Mouse (Mus musculus): ENCODE data around the gene Zfp335. TPM values are rescaled to one million over a fixed set of nuclear protein-coding genes. Genes with fewer than 3 reads are reported as not detected.
A peak's percentile ranks its signal among the peaks of the same experiment; 100 is the strongest.

The Zfp335 gene
- 12.1 and 16.3 TPM in 2 replicates for polyA plus RNA-seq (2014; fragmentation: Nextera tagmentation; extraction: Ambion mirVana)

DNA sequence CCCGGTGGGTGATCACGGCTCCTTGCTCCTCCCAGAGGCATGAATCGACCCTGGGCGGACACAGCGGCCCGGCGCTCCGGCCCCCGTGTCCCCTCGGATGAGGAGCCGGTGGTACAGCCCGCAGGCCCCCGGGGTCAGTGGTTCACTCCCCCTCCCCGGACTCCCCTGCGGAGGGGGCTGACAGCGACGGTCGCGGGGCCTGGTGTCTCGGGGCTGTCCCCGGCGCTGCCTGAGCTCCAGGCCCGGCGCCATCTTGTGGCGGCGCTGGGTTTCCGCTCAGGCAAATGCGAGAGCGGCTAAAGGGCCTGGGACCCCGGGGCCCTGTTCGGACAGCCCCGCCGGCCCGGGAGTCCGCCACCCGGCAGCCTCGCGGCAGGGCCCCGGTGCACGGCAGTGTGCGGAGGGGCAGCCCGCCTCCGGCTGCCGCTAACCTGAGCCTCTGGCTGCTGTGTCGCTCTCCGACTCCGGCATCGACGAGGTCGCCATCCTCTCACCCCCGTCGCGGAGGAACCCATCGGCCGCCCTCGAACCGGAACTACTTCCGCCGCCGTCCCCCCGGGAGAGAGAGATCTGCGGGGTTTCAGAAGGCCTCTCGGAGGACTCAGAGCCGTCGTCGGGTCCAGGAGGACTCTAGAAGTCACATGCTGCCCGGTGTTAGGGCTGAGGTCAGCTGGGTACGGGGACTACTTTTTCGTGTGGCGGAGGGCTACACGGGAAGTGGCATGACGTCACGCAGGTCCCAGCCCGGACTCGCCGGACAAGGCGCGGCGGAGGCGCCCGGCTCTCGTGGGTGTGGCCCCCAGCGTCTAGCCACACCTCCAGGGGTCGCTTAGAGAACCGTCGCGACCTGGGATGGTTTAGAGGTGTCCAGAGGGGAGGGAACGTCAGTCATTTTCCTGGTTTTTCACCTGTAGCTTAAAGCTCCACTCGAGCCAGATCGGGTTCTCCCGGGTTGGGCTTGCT lies at the start of gene Zfp335:
TSS of gene Zfp335 (minus strand) at position 672 of the 963 bp plus-strand sequence.
- Histone ChIP-seq H3K4me1 (ENCODE audit: control insufficient read depth, insufficient read depth, low read length) (peaks cover 14% of the 10 kb centered on the region), H3K9me3 (ENCODE audit: control insufficient read depth, low read length) (peaks cover under 1% of the 10 kb centered on the region; the same call in 1 of the 2 replicates), H3K4me3 (ENCODE audit: low read depth, low read length) (peak within 1 kb of the TSS; percentile 82), H3K36me3 (ENCODE audit: control insufficient read depth, insufficient read depth, low read length) (peaks cover 28% of the 10 kb centered on the region), H3K27me3 (ENCODE audit: control insufficient read depth, insufficient read depth, low read length) (no peaks in the 10 kb centered on the region), H3K9ac (ENCODE audit: low read length) (peak within 1 kb of the TSS; percentile 97), H3K4me2 (ENCODE audit: low read depth, severe bottlenecking) (peak within 1 kb of the TSS; percentile 72), H3K27ac (replicated peaks; ENCODE audit: low read depth, low read length) (peak within 1 kb of the TSS; percentile 99)
- WGBS: 0% methylated on average over 85 of the region's 91 CpGs
- ATAC-seq (ENCODE audit: insufficient number of reproducible peaks, low FRiP score, low TSS enrichment, low read depth) (peak; percentile 88), DNase-seq (ENCODE audit: low spot score) (peak; percentile 94)

DNA sequence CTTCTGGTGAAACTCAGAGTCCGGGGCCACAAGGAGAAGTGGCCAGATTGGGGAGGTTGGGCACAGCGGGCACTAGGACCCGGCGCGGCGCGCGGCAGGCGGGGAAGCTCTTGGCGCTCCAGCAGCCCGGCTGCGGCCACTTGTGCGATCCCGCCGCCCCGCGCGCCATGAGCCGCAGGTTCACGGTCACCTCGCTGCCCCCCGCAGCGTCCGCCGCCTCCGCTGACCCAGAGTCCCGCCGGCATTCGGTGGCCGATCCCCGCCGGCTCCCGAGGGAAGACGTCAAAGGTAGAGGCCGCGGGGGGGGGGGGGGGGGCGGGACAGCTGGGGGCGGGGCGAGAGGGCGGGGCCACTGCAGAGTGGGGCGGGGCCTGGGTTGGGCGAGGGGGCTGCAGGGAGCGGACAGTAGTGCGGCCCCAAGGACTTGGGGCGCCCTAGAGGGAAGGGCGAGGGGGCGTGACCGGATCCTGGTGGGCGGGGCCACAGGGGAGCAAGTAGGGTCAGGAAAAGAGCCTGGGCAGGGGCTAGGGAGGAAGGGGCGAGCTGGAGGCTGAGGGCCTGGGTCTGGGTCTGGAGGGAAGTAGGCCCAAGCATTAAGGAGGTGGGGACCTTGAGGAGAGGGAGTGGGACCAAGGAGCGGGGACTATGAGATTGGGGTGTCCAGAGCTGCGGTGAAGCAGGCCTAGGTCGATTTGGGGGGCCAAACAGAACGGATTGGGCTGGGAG lies 49.3 kb upstream of the Zfp335 start, which contains the start of gene Slc12a5:
TSS of gene Slc12a5 (plus strand) at position 87 of the 726 bp plus-strand sequence.
- ATAC-seq (ENCODE audit: insufficient number of reproducible peaks, low FRiP score, low TSS enrichment, low read depth) (peak; percentile 83), DNase-seq (ENCODE audit: low spot score) (peak; percentile 82)
- peak within 1 kb of the TSS; percentile 55; the same call in 1 of the 2 replicates for H3K9ac ChIP-seq (ENCODE audit: low read length)
- H3K4me2 ChIP-seq (ENCODE audit: low read depth, severe bottlenecking): peak within 1 kb of the TSS; percentile 42
- peak within 1 kb of the TSS; percentile 56 for H3K4me3 ChIP-seq (ENCODE audit: low read depth, low read length)
- no peaks in the 10 kb centered on the region for H3K9me3 ChIP-seq (ENCODE audit: control insufficient read depth, low read length)
- H3K27me3 ChIP-seq (ENCODE audit: control insufficient read depth, insufficient read depth, low read length): 0 out of 2 replicates have a peak, but pooled peaks cover 3% of the 10 kb centered on the region
- WGBS: 2% methylated on average over 37 of the region's 54 CpGs
- H3K4me1 ChIP-seq (ENCODE audit: control insufficient read depth, insufficient read depth, low read length): no peaks in the 10 kb centered on the region
- H3K27ac ChIP-seq (replicated peaks; ENCODE audit: low read depth, low read length): no peak within 1 kb of the TSS
- H3K36me3 ChIP-seq (ENCODE audit: control insufficient read depth, insufficient read depth, low read length): no peaks in the 10 kb centered on the region

DNA sequence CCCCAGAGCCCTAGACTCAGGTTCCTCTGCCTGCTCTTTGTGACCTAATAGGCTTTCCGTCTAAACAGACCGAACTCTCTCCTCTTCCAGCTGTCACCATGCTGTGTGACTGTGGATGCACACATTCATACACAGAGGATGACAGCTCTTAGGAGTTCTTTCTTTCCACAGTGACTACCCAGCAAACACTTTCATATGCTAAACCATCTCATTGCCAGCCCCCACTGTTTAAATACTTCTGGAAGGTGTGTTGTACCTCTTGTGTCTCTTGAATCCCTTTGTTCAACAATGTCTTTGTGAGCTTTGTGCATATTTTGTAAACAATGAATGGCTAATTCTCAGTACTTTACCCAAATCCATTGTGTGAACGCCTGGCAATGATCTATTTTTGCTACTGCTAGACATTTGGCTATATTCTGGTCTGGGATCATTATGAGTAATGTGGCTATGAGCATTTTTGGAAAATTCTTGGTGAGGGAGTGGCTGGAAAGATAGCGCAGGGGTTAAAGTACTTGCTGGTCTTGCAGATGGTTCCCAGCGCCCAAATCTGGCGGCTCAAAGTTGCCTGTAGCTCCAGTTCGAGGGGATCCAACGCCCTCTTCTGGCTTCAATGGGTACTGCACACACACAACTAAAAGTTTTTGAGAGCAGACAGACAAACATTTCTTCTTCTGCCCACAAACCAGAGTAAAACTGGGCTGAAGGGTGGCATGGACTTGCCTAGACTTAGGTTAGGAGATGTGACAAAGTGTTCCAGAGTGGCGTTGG lies 46.2 kb upstream of the Zfp335 start:
- H3K4me3 ChIP-seq (ENCODE audit: low read depth, low read length): no peak overlapping the region
- WGBS: 71% methylated on average over 9 of the region's 9 CpGs
- 0 out of 2 replicates have a peak, but pooled peaks cover 3% of the 10 kb centered on the region for H3K27me3 ChIP-seq (ENCODE audit: control insufficient read depth, insufficient read depth, low read length)
- H3K4me2 ChIP-seq (ENCODE audit: low read depth, severe bottlenecking): no peak overlapping the region
- H3K9ac ChIP-seq (ENCODE audit: low read length): no peak overlapping the region
- ATAC-seq (ENCODE audit: insufficient number of reproducible peaks, low FRiP score, low TSS enrichment, low read depth) (no peak), DNase-seq (ENCODE audit: low spot score) (no peak)
- H3K9me3 ChIP-seq (ENCODE audit: control insufficient read depth, low read length): no peaks in the 10 kb centered on the region
- H3K27ac ChIP-seq (replicated peaks; ENCODE audit: low read depth, low read length): no peak overlapping the region
- H3K4me1 ChIP-seq (ENCODE audit: control insufficient read depth, insufficient read depth, low read length): no peaks in the 10 kb centered on the region
- no peaks in the 10 kb centered on the region for H3K36me3 ChIP-seq (ENCODE audit: control insufficient read depth, insufficient read depth, low read length)

DNA sequence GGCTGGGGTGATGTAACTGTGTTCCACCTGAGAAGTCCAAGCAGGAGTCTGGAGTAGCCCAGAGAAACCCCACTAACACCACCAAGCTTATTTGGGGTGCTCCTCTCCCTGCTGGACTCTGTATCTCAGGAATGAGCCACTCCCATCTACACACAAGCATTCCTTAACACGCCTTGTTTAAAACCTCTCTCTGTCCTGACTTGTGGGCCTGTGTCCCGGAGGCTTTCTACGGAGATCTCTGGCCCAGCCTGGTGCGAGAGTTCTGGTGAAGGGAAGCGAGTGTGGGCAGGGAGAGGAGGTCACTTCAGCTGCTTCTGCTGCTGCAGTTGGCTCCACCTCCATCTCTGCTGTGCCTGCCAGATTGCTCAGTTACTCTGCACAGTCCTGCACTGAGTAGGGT lies 44.6 kb upstream of the Zfp335 start:
- H3K4me1 ChIP-seq (ENCODE audit: control insufficient read depth, insufficient read depth, low read length): no peaks in the 10 kb centered on the region
- ATAC-seq (ENCODE audit: insufficient number of reproducible peaks, low FRiP score, low TSS enrichment, low read depth): no peak
- no peak overlapping the region for H3K4me2 ChIP-seq (ENCODE audit: low read depth, severe bottlenecking)
- peaks cover 13% of the 10 kb centered on the region for H3K27me3 ChIP-seq (ENCODE audit: control insufficient read depth, insufficient read depth, low read length)
- H3K4me3 ChIP-seq (ENCODE audit: low read depth, low read length): no peak overlapping the region
- no peaks in the 10 kb centered on the region for H3K9me3 ChIP-seq (ENCODE audit: control insufficient read depth, low read length)
- no peak for DNase-seq (ENCODE audit: low spot score)
- no peaks in the 10 kb centered on the region for H3K36me3 ChIP-seq (ENCODE audit: control insufficient read depth, insufficient read depth, low read length)
- H3K27ac ChIP-seq (replicated peaks; ENCODE audit: low read depth, low read length): no peak overlapping the region
- H3K9ac ChIP-seq (ENCODE audit: low read length): no peak overlapping the region
- 63% methylated on average over 5 of the region's 5 CpGs for WGBS

DNA sequence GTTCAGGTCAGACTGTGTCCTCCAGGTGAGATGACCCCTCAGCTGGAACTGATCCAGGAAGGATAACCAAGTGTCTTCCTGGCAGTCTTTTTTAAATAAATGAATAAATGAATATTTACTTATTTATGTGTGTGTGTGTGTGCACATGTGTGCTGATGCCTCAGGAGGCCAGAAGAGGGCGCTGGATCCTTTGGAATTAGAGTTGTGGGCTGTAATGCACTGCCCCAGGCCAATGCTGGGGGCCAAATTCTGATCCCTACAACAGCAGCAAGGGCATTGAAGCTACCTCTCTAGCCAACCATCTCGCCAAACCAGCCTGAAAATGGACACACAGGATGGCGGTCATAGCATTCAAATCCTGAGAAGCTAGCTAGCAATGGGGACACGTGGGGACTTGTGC lies 44.2 kb upstream of the Zfp335 start:
- Histone ChIP-seq H3K27ac (replicated peaks; ENCODE audit: low read depth, low read length) (no peak overlapping the region), H3K27me3 (ENCODE audit: control insufficient read depth, insufficient read depth, low read length) (peaks cover 18% of the 10 kb centered on the region), H3K9ac (ENCODE audit: low read length) (no peak overlapping the region), H3K36me3 (ENCODE audit: control insufficient read depth, insufficient read depth, low read length) (no peaks in the 10 kb centered on the region), H3K4me3 (ENCODE audit: low read depth, low read length) (no peak overlapping the region), H3K4me1 (ENCODE audit: control insufficient read depth, insufficient read depth, low read length) (no peaks in the 10 kb centered on the region), H3K9me3 (ENCODE audit: control insufficient read depth, low read length) (no peaks in the 10 kb centered on the region), H3K4me2 (ENCODE audit: low read depth, severe bottlenecking) (no peak overlapping the region)
- WGBS: 71% methylated on average over 4 of the region's 4 CpGs
- ATAC-seq (ENCODE audit: insufficient number of reproducible peaks, low FRiP score, low TSS enrichment, low read depth): no peak
- no peak for DNase-seq (ENCODE audit: low spot score)

DNA sequence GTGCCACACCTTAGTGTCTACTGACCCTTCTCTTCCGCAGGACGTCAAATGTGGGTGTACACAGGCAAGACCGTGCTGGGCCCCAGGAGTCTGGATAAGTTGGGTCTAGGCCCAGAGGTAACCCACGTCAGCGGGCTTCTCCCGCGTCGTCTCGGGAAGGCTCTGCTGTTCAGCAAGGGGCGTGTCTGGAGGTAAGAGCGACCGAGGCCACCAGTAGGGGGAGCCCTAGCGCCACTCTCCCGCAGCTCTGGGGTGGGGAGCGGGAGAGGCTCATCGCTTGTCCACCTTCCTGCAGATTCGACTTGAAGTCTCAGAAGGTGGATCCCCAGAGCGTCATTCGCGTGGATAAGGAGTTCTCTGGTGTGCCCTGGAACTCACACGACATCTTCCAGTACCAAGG lies 41.7 kb upstream of the Zfp335 start:
- ATAC-seq (ENCODE audit: insufficient number of reproducible peaks, low FRiP score, low TSS enrichment, low read depth) (no peak), DNase-seq (ENCODE audit: low spot score) (peak; percentile 93)
- Histone ChIP-seq H3K27me3 (ENCODE audit: control insufficient read depth, insufficient read depth, low read length) (peaks cover 43% of the 10 kb centered on the region), H3K4me3 (ENCODE audit: low read depth, low read length) (no peak overlapping the region), H3K36me3 (ENCODE audit: control insufficient read depth, insufficient read depth, low read length) (no peaks in the 10 kb centered on the region), H3K4me2 (ENCODE audit: low read depth, severe bottlenecking) (no peak overlapping the region), H3K4me1 (ENCODE audit: control insufficient read depth, insufficient read depth, low read length) (peaks cover 5% of the 10 kb centered on the region; the same call in 1 of the 2 replicates), H3K9me3 (ENCODE audit: control insufficient read depth, low read length) (no peaks in the 10 kb centered on the region), H3K27ac (replicated peaks; ENCODE audit: low read depth, low read length) (no peak overlapping the region), H3K9ac (ENCODE audit: low read length) (no peak overlapping the region)
- WGBS: 1% methylated on average over 21 of the region's 21 CpGs

DNA sequence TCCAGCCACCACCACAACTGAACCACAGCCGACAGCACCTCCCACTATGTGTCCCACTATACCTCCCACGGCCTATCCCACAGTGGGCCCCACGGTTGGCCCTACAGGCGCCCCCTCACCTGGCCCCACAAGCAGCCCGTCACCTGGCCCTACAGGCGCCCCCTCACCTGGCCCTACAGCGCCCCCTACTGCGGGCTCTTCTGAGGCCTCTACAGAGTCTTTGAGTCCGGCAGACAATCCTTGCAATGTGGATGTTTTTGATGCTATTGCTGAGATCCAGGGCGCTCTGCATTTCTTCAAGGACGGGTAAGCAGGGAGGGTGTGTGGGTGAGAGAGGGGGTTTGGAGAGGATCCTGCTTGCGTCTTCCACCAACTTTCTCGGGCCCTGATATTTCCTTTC lies 40.9 kb upstream of the Zfp335 start:
- Histone ChIP-seq H3K36me3 (ENCODE audit: control insufficient read depth, insufficient read depth, low read length) (no peaks in the 10 kb centered on the region), H3K4me3 (ENCODE audit: low read depth, low read length) (no peak overlapping the region), H3K27me3 (ENCODE audit: control insufficient read depth, insufficient read depth, low read length) (peaks cover 47% of the 10 kb centered on the region), H3K9me3 (ENCODE audit: control insufficient read depth, low read length) (no peaks in the 10 kb centered on the region), H3K4me1 (ENCODE audit: control insufficient read depth, insufficient read depth, low read length) (peaks cover 5% of the 10 kb centered on the region; the same call in 1 of the 2 replicates), H3K27ac (replicated peaks; ENCODE audit: low read depth, low read length) (no peak overlapping the region), H3K9ac (ENCODE audit: low read length) (no peak overlapping the region), H3K4me2 (ENCODE audit: low read depth, severe bottlenecking) (no peak overlapping the region)
- WGBS: 43% methylated on average over 13 of the region's 13 CpGs
- no peak for DNase-seq (ENCODE audit: low spot score)
- ATAC-seq (ENCODE audit: insufficient number of reproducible peaks, low FRiP score, low TSS enrichment, low read depth): no peak

DNA sequence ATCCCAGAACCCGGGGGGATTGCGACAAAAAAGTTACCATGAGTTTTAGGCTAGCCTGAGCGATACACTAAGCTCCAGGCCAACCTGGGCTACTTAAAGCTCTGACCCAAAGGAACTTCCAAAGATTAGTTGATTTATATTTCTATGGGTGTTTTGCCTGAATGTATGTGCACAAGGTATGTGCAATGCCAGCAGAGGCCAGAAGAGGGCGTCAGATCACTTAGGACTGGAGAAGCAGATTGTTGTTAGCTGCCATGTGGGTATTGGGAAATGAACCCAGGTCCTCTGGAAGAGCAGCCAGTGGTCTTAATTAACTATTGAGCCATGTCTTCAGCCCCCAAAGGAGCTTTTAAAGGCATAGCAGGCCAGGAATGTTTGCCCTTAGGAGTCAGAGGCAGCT lies 40.2 kb upstream of the Zfp335 start:
- WGBS: 83% methylated on average over 4 of the region's 4 CpGs
- Histone ChIP-seq H3K27ac (replicated peaks; ENCODE audit: low read depth, low read length) (no peak overlapping the region), H3K27me3 (ENCODE audit: control insufficient read depth, insufficient read depth, low read length) (peaks cover 49% of the 10 kb centered on the region), H3K36me3 (ENCODE audit: control insufficient read depth, insufficient read depth, low read length) (no peaks in the 10 kb centered on the region), H3K9ac (ENCODE audit: low read length) (no peak overlapping the region), H3K4me1 (ENCODE audit: control insufficient read depth, insufficient read depth, low read length) (peaks cover 5% of the 10 kb centered on the region; the same call in 1 of the 2 replicates), H3K4me3 (ENCODE audit: low read depth, low read length) (no peak overlapping the region), H3K4me2 (ENCODE audit: low read depth, severe bottlenecking) (no peak overlapping the region), H3K9me3 (ENCODE audit: control insufficient read depth, low read length) (no peaks in the 10 kb centered on the region)
- ATAC-seq (ENCODE audit: insufficient number of reproducible peaks, low FRiP score, low TSS enrichment, low read depth) (no peak), DNase-seq (ENCODE audit: low spot score) (no peak)
